Comparison of ENCODE assay signal across 10 mouse cellular contexts in genomic region chr5:148370624-148371023, GRCm38 (mm10). TPM values are rescaled to one million over a fixed set of nuclear protein-coding genes. Genes with fewer than 3 reads are reported as not detected.
DNase-seq lines count a peak whose midpoint lies in the region; ATAC-seq and TF ChIP-seq lines count a peak whose summit lies in the region.
"Had no signal": no experiment of that assay in that cellular context is flagged by ENCODE, and none has a peak within 500 bp of the region (broad histone marks: within the 10 kb centered on the region; RNA-seq: fewer than 3 reads in every experiment).

No protein-coding gene starts in this region.

- H3K36me3 ChIP-seq in hindbrain, postnatal 0 days (ENCODE audit: insufficient read depth, low read length), result no peaks in the 10 kb centered on the region
- H3K36me3 ChIP-seq in hindbrain, embryonic 16.5 days (ENCODE audit: control insufficient read depth, insufficient read depth, low read length), result no peaks in the 10 kb centered on the region
- H3K36me3 ChIP-seq in ES-Bruce4 (ENCODE audit: control insufficient read depth, insufficient read depth, low read length, poor library complexity, severe bottlenecking), result no peaks in the 10 kb centered on the region
- no peaks in the 10 kb centered on the region for H3K36me3 ChIP-seq in kidney, embryonic 14.5 days (ENCODE audit: control insufficient read depth, insufficient read depth, low read length)

- TF ChIP-seq EP300 in ES-Bruce4 (IDR thresholded peaks at IDR 0.05; ENCODE audit: insufficient read depth, low read depth, low read length), result no peak

- no peak overlapping the region for H3K9ac ChIP-seq in hindbrain, postnatal 0 days (replicated peaks; ENCODE audit: low read length)
- H3K9ac ChIP-seq in hindbrain, embryonic 16.5 days (ENCODE audit: low read depth, low read length), result no peak overlapping the region
- H3K9ac ChIP-seq in ES-Bruce4 (ENCODE audit: low read depth, poor library complexity, severe bottlenecking), result no peak overlapping the region
- no peak overlapping the region for H3K9ac ChIP-seq in kidney, embryonic 14.5 days (ENCODE audit: low read depth, low read length)
- H3K9ac ChIP-seq: kidney, embryonic 15.5 days; neural tube, embryonic 12.5 days had no signal

- no peak for ATAC-seq in hindbrain, postnatal 0 days
- no peak for ATAC-seq in hindbrain, embryonic 16.5 days
- ATAC-seq in neutrophil, adult 5-6 weeks (ENCODE audit: extremely low read depth, insufficient number of reproducible peaks, low FRiP score, poor library complexity, severe bottlenecking), result 0 out of 2 replicates have a peak, but pooled peaks have one; percentile 49
- ATAC-seq in activated CD4-positive, CD25-positive, alpha-beta regulatory T cell, adult 4 months, result no peak
- ATAC-seq in kidney, embryonic 14.5 days (ENCODE audit: low FRiP score, low TSS enrichment), result no peak

- H3K27ac ChIP-seq in hindbrain, postnatal 0 days, result no peak overlapping the region
- no peak overlapping the region for H3K27ac ChIP-seq in hindbrain, embryonic 16.5 days (ENCODE audit: low read depth, low read length)
- H3K27ac ChIP-seq in ES-Bruce4 (ENCODE audit: insufficient read depth, low read length), result no peak overlapping the region
- no peak overlapping the region for H3K27ac ChIP-seq in kidney, embryonic 14.5 days (ENCODE audit: low read depth, low read length)
- H3K27ac ChIP-seq: kidney, embryonic 15.5 days; neural tube, embryonic 12.5 days had no signal

- peak; percentile 76 for TF ChIP-seq CTCF in hindbrain, postnatal 0 days (IDR thresholded peaks at IDR 0.05; ENCODE audit: low read depth)
- peak; percentile 86 for TF ChIP-seq CTCF in ES-Bruce4 (IDR thresholded peaks at IDR 0.05; ENCODE audit: low read depth, low read length)

- no peak overlapping the region for H3K4me3 ChIP-seq in hindbrain, postnatal 0 days (ENCODE audit: low read length)
- no peak overlapping the region for H3K4me3 ChIP-seq in hindbrain, embryonic 16.5 days (ENCODE audit: low read length)
- no peak overlapping the region for H3K4me3 ChIP-seq in ES-Bruce4 (ENCODE audit: low read depth, low read length)
- H3K4me3 ChIP-seq in kidney, embryonic 14.5 days (ENCODE audit: low read length), result no peak overlapping the region
- H3K4me3 ChIP-seq: kidney, embryonic 15.5 days; neural tube, embryonic 12.5 days had no signal

- TF ChIP-seq POLR2A in ES-Bruce4 (IDR thresholded peaks at IDR 0.05; ENCODE audit: insufficient read depth, low read length), result no peak

- no peaks in the 10 kb centered on the region for H3K9me3 ChIP-seq in hindbrain, postnatal 0 days (ENCODE audit: low read length)
- no peaks in the 10 kb centered on the region; the same call in 1 of the 2 replicates for H3K9me3 ChIP-seq in hindbrain, embryonic 16.5 days (ENCODE audit: control insufficient read depth, low read length)
- H3K9me3 ChIP-seq in ES-Bruce4 (replicated peaks; ENCODE audit: control insufficient read depth, insufficient read depth, low read length, poor library complexity, severe bottlenecking), result no peaks in the 10 kb centered on the region
- no peaks in the 10 kb centered on the region for H3K9me3 ChIP-seq in kidney, embryonic 14.5 days (ENCODE audit: control insufficient read depth, low read length)
- H3K9me3 ChIP-seq: neural tube, embryonic 12.5 days had no signal

- H3K4me2 ChIP-seq in hindbrain, postnatal 0 days (ENCODE audit: low read depth, low read length), result no peak overlapping the region
- H3K4me2 ChIP-seq in hindbrain, embryonic 16.5 days (ENCODE audit: low read length), result no peak overlapping the region
- H3K4me2 ChIP-seq in kidney, embryonic 14.5 days (replicated peaks; ENCODE audit: low read depth, low read length), result no peak overlapping the region
- H3K4me2 ChIP-seq: kidney, embryonic 15.5 days; neural tube, embryonic 12.5 days had no signal

- DNase-seq in hindbrain, postnatal 0 days (ENCODE audit: low spot score), result no peak
- peak; percentile 46 for DNase-seq in c-Kit-positive CD71-positive TER-119-positive erythroid progenitor cells, embryonic 14.5 days (ENCODE audit: low spot score)
- DNase-seq in gastrocnemius, postnatal 4 days (ENCODE audit: low spot score in 2 of 2), result no peak

- H3K4me1 ChIP-seq in hindbrain, postnatal 0 days (ENCODE audit: insufficient read depth, low read length), result no peaks in the 10 kb centered on the region
- H3K4me1 ChIP-seq in hindbrain, embryonic 16.5 days (ENCODE audit: control insufficient read depth, insufficient read depth, low read depth, low read length), result no peaks in the 10 kb centered on the region
- H3K4me1 ChIP-seq in ES-Bruce4 (ENCODE audit: control insufficient read depth, insufficient read depth, low read length), result peaks cover 9% of the 10 kb centered on the region
- peaks cover 5% of the 10 kb centered on the region; the same call in 1 of the 2 replicates for H3K4me1 ChIP-seq in kidney, embryonic 14.5 days (ENCODE audit: control insufficient read depth, insufficient read depth, low read length)
- H3K4me1 ChIP-seq: neural tube, embryonic 12.5 days had no signal

- no peaks in the 10 kb centered on the region for H3K27me3 ChIP-seq in hindbrain, postnatal 0 days (ENCODE audit: insufficient read depth, low read length)
- H3K27me3 ChIP-seq in hindbrain, embryonic 16.5 days (replicated peaks; ENCODE audit: control insufficient read depth, insufficient read depth, low read length), result no peaks in the 10 kb centered on the region
- no peaks in the 10 kb centered on the region for H3K27me3 ChIP-seq in ES-Bruce4 (ENCODE audit: control insufficient read depth, insufficient read depth, low read length, poor library complexity, severe bottlenecking)
- no peaks in the 10 kb centered on the region for H3K27me3 ChIP-seq in kidney, embryonic 14.5 days (ENCODE audit: control insufficient read depth, insufficient read depth, low read length)
- H3K27me3 ChIP-seq: kidney, embryonic 15.5 days; neural tube, embryonic 12.5 days had no signal

- 100% methylated on average over 1 of the region's 1 CpGs for WGBS in hindbrain, postnatal 0 days
- 79% methylated on average over 1 of the region's 1 CpGs for WGBS in hindbrain, embryonic 16.5 days
- 90% methylated on average over 1 of the region's 1 CpGs for WGBS in kidney, embryonic 14.5 days

RNA-seq across cellular contexts. Expression of gene Slc7a1, which starts 29.1 kb away (rescaled TPM):
- total RNA-seq in hindbrain, postnatal 0 days (2014; rRNA removed), result 58.5 and 71.1 TPM in 2 replicates
- 35.3 and 42.3 TPM in 2 replicates for polyA plus RNA-seq in hindbrain, postnatal 0 days (2015; fragmentation: Nextera tagmentation; extraction: Ambion mirVana)
- polyA plus RNA-seq in hindbrain, embryonic 16.5 days (2015; fragmentation: Nextera tagmentation; extraction: Ambion mirVana), result 39.0 and 48.5 TPM in 2 replicates
- polyA plus RNA-seq in ES-Bruce4 (2011; ENCODE audit: insufficient read depth, insufficient read length, low read depth, missing spikeins), result 21.6 and 27.1 TPM in 2 replicates
- total RNA-seq in neutrophil, adult 5-6 weeks (2017), result 13.2 and 15.1 TPM in 2 replicates
- polyA plus RNA-seq in activated CD4-positive, CD25-positive, alpha-beta regulatory T cell, adult 4 months (2017; shearing (Covaris generic)), result 10 to 100 TPM; 11.9 to 13.0 TPM
- total RNA-seq in gastrocnemius, postnatal 4 days (2021), result 10 to 100 TPM; 16.9 to 17.2 TPM
- polyA plus RNA-seq in kidney, embryonic 14.5 days (2014; fragmentation: Nextera tagmentation; extraction: Ambion mirVana), result 36.2 and 36.8 TPM in 2 replicates
